Mouse (Mus musculus) ES-Bruce4 (cell line): ENCODE data around the gene Acin1. TPM values are rescaled to one million over a fixed set of nuclear protein-coding genes. Genes with fewer than 3 reads are reported as not detected.
A peak's percentile ranks its signal among the peaks of the same experiment; 100 is the strongest.

Source experiments
- H3K27ac ChIP-seq: 2 replicates; pipeline ENCODE4 v1.5.1; 2012; ENCODE audit warnings: low read length, inconsistent platforms; ENCODE audit not compliant: insufficient read depth
- H3K27me3 ChIP-seq: 2 replicates; pipeline ENCODE4 v1.6.1; 2012; ENCODE audit warnings: mild to moderate bottlenecking, low read length, inconsistent platforms; ENCODE audit not compliant: control insufficient read depth, poor library complexity, insufficient read depth, severe bottlenecking
- H3K36me3 ChIP-seq: 2 replicates; pipeline ENCODE4 v1.6.1; 2012; ENCODE audit warnings: inconsistent platforms, mild to moderate bottlenecking, low read length, moderate library complexity; ENCODE audit not compliant: control insufficient read depth, poor library complexity, insufficient read depth, severe bottlenecking
- H3K4me1 ChIP-seq: one replicate; pipeline ENCODE4 v1.8.1; 2011; ENCODE audit warnings: low read length; ENCODE audit not compliant: control insufficient read depth, insufficient read depth
- H3K4me3 ChIP-seq: 2 replicates; pipeline ENCODE4 v1.5.1; 2011; ENCODE audit warnings: low read depth, mild to moderate bottlenecking, low read length
- H3K9ac ChIP-seq: 2 replicates; pipeline ENCODE4 v1.6.1; 2012; ENCODE audit warnings: low read depth, mild to moderate bottlenecking, inconsistent platforms; ENCODE audit not compliant: poor library complexity, severe bottlenecking
- H3K9me3 ChIP-seq: replicated peaks from 2 replicates; pipeline ENCODE4 v1.6.1; 2012; ENCODE audit warnings: mild to moderate bottlenecking, low read length, inconsistent platforms; ENCODE audit not compliant: control insufficient read depth, poor library complexity, insufficient read depth, severe bottlenecking
- CTCF ChIP-seq: IDR thresholded peaks from one replicate; pipeline ENCODE4 v1.8.1; 2011; ENCODE audit warnings: low read depth, low read length
- EP300 ChIP-seq: IDR thresholded peaks from 2 replicates; pipeline ENCODE4 v1.6.1; 2011; ENCODE audit warnings: low read depth, low read length; ENCODE audit not compliant: insufficient read depth
- POLR2A ChIP-seq: IDR thresholded peaks from one replicate; pipeline ENCODE4 v1.8.1; 2011; ENCODE audit warnings: low read length; ENCODE audit not compliant: insufficient read depth
- polyA plus RNA-seq: library from polyadenylated mRNA; stranded (reverse); fragments of >200 nt; gene quantifications from 2 replicates; pipeline ENCODE4 v1.2.4, GENCODE M21; 2011; ENCODE audit warnings: low read depth; ENCODE audit not compliant: missing spikeins, insufficient read depth, insufficient read length

Acin1 gene
- polyA plus RNA-seq, 1 experiment = 299 TPM

DNA sequence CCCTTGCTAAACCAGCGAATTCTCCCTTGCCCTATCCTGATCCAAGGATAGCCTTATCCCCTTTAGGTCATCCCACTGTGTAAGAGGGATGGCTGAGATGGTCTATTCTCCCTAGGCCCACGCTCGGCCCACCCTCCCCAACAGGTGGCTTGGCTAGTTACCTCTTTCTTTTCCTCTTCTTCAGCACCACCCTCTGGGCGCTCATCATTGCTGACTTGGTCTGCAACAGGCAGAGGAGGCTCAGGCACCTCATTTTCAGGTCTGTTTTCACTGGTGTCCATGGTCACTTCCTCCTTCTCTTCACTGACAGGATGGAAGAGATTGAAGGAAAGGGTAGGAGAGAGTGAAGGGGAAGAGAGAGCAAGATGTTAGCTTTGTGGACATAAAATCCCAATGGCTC is 35.2 kb downstream of the Acin1 start:
- no peak overlapping the region for H3K9ac ChIP-seq
- TF ChIP-seq CTCF = no peak
- TF ChIP-seq EP300 = no peak
- no peak for TF ChIP-seq POLR2A
- peaks cover 52% of the 10 kb centered on the region for H3K36me3 ChIP-seq
- no peaks in the 10 kb centered on the region for H3K27me3 ChIP-seq
- peaks cover 3% of the 10 kb centered on the region for H3K4me1 ChIP-seq
- no peak overlapping the region for H3K4me3 ChIP-seq
- H3K9me3 ChIP-seq = no peaks in the 10 kb centered on the region
- peak overlapping the region; percentile 50 for H3K27ac ChIP-seq

DNA sequence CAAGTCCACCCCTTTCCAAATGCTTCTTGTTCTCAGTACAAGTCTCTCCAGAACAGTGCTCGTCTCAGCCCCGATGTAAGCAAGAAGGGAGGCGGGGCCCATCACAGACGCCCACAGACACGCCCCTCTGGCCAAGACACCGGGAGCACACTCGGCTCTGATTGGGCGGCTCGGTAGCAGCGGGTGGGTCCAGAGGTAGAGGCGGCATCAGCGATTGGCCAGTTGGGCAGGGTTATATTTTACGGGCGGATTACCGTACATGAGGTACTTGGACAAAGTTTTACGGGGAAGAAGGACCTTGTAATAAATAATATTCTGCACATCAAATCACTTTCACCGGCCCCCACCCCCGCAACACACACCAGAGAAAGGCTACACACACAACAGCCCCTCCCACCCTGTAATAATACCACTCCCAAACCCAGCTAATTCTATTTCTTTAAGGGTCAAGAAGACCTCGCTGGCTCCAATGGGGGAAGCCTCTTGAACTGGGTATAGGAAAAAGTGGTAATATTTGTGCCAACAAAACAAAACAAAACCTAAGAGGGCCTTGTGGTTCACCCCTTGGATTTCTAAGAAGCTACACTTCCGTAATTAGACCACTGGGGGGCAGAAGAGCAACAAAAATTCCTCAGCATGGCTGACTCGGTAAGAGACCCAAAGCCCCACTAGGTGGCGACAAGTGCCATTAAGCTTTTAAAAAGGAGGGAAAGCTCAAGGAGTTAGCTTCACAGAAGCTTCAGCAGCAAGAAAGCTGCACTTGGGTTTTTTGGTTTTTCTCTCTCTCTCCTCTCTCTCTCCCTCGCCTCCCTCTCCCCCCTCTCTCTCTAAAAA is 35.9 kb downstream of the Acin1 start:
- Histone ChIP-seq H3K36me3 (peaks cover 55% of the 10 kb centered on the region), H3K4me1 (peaks cover 3% of the 10 kb centered on the region), H3K9ac (no peak overlapping the region), H3K27ac (peak overlapping the region; percentile 50; the same call in 1 of the 2 replicates), H3K4me3 (no peak overlapping the region), H3K9me3 (no peaks in the 10 kb centered on the region), H3K27me3 (no peaks in the 10 kb centered on the region)
- TF ChIP-seq CTCF (peak; percentile 79), POLR2A (no peak)

DNA sequence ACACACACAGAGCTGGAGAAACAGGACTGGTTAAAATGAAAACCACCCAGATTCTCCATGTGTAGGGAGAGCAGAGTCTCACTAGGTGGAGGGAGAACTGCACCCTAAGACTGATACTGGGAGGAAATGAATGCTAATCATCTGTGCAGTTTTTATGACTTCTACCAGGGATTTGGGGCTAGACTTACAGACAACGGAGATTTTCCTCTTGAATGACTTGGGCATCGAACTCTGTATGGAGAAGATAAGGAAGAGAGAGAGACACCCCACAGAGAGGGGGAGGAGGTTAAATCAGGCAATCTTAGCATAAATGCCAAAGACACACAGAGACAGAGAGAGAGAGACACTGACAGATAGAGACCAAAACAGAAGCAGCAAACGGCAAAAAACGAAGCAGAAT is 38.8 kb downstream of the Acin1 start:
- Histone ChIP-seq H3K9ac (no peak overlapping the region), H3K9me3 (no peaks in the 10 kb centered on the region), H3K4me3 (no peak overlapping the region), H3K27ac (no peak overlapping the region), H3K27me3 (no peaks in the 10 kb centered on the region), H3K36me3 (peaks cover 74% of the 10 kb centered on the region), H3K4me1 (no peaks in the 10 kb centered on the region)
- TF ChIP-seq EP300 (no peak), POLR2A (no peak), CTCF (no peak)

DNA sequence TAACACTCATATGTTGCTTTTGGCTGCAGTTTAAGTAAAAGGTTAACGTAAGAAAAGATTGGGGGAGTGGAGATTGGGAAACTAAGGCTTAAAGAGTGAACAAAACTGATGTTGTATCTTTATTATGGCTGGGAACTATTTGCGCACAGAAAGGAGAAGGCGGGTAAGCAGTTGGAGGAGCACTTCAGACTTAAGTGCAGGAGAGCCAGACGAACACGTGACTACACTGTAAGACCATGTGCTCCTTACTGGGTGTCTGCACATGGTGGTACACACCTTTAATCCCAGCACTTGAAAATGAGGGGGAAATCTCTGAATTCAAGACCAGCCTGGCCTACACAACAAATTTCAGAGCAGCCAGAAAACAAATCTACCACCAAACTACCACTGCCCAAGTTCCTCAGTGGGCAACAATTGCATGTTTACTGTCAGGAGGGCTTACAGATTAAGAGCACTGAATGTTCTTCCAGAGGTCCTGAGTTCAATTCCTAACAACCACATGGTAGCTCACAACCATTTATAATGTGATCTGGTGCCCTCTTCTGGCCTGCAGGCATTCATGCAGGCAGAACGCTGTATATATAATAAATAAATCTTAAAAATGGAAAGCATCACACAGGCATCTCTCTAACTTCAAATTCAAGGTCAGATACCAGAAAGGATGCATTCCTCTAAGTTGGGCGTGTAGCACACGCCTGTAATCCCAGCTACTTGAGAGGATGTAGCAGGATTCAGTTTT is 39.7 kb downstream of the Acin1 start:
- no peak overlapping the region for H3K27ac ChIP-seq
- no peaks in the 10 kb centered on the region for H3K27me3 ChIP-seq
- H3K9ac ChIP-seq = no peak overlapping the region
- no peak overlapping the region for H3K4me3 ChIP-seq
- no peaks in the 10 kb centered on the region for H3K9me3 ChIP-seq
- TF ChIP-seq CTCF (no peak), EP300 (no peak), POLR2A (no peak)
- peaks cover 74% of the 10 kb centered on the region for H3K36me3 ChIP-seq
- H3K4me1 ChIP-seq = no peaks in the 10 kb centered on the region

DNA sequence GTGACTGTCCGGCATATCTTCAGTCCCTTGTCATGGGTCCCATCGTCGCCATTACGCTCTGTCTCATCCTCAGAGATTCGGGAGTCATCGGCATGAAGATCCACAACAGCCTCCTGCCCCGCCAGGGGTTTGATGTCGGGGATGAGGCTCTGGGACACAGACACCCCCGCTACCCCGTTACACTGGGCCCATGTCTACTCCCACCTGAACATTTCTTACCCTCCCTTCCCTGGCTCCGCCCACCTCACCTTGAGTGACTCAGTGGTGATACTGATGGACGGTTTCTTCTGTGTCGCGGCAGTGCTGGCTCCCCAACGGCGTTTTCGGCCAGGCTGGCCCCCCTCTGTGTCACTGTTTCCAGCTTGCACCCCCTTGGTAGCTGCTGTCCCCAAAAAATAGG is 40.3 kb downstream of the Acin1 start:
- H3K27ac ChIP-seq = no peak overlapping the region
- TF ChIP-seq EP300 = no peak
- TF ChIP-seq CTCF = no peak
- no peak for TF ChIP-seq POLR2A
- H3K9ac ChIP-seq = no peak overlapping the region
- H3K36me3 ChIP-seq = peaks cover 73% of the 10 kb centered on the region
- H3K9me3 ChIP-seq = no peaks in the 10 kb centered on the region
- no peaks in the 10 kb centered on the region for H3K4me1 ChIP-seq
- H3K27me3 ChIP-seq = no peaks in the 10 kb centered on the region
- no peak overlapping the region for H3K4me3 ChIP-seq

DNA sequence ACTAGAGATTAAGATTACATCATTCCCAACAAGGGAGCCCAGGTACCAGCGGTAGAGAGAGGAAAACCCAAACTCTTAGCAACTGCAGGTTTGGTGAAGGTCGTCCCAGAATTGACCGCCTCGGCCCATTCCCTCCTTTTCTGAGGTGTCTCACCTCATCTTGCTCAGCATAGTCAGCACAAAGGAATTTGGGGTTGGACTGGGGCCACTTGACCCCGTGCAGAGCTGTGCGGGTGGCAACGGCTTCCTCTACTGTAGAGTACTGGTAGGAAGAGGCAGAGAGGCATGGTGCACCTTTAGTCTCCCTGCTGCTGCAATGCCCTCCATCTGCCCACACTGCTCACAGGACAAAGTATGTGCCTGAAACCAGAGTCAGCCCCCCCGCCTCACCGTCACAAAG is 42.4 kb downstream of the Acin1 start:
- peaks cover 56% of the 10 kb centered on the region for H3K36me3 ChIP-seq
- H3K9ac ChIP-seq = no peak overlapping the region
- TF ChIP-seq CTCF (no peak), POLR2A (no peak), EP300 (no peak)
- no peaks in the 10 kb centered on the region for H3K27me3 ChIP-seq
- no peaks in the 10 kb centered on the region for H3K9me3 ChIP-seq
- no peak overlapping the region; the same call in 1 of the 2 replicates for H3K27ac ChIP-seq
- H3K4me3 ChIP-seq = no peak overlapping the region
- no peaks in the 10 kb centered on the region for H3K4me1 ChIP-seq
